Mouse (Mus musculus): ENCODE data around the gene Rxfp2. TPM values are rescaled to one million over a fixed set of nuclear protein-coding genes. Genes with fewer than 3 reads are reported as not detected.

The Rxfp2 gene
- polyA plus RNA-seq (2016; fragmentation: Nextera tagmentation; extraction: Ambion mirVana): 0.68 and 1.5 TPM in 2 replicates

DNA sequence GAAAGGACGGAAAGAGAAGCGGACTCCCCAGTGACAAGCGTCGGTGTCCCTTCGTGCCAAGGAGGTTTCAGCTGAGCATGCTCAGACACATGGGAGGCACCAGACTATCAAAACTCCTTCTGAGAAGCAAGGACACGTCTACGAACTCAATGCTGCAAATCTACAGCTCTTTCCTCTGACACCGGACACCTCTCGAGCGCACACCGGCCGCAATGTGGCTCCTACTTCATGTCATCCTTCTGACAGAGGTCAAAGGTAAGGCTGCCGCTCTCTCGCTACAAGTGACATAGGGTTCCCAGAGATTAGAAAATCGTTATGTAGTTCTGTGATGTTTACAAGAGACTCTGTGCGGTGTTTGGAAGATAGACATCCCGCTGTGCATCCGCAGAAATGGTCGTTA lies at the start of gene Rxfp2:
Rxfp2 (plus strand) TSS at position 20 of the 400 bp plus-strand sequence.
- Histone ChIP-seq H3K9ac (no peak within 1 kb of the TSS), H3K4me2 (replicated peaks) (no peak within 1 kb of the TSS), H3K27ac (no peak within 1 kb of the TSS), H3K27me3 (replicated peaks) (no peaks in the 10 kb centered on the region), H3K4me1 (peaks cover 9% of the 10 kb centered on the region; the same call in 1 of the 2 replicates), H3K9me3 (0 out of 2 replicates have a peak, but pooled peaks cover 4% of the 10 kb centered on the region), H3K36me3 (no peaks in the 10 kb centered on the region), H3K4me3 (no peak within 1 kb of the TSS)
- no peak for ATAC-seq (ENCODE audit: low FRiP score, low read depth)
- WGBS: 63% methylated on average over 19 of the region's 19 CpGs

DNA sequence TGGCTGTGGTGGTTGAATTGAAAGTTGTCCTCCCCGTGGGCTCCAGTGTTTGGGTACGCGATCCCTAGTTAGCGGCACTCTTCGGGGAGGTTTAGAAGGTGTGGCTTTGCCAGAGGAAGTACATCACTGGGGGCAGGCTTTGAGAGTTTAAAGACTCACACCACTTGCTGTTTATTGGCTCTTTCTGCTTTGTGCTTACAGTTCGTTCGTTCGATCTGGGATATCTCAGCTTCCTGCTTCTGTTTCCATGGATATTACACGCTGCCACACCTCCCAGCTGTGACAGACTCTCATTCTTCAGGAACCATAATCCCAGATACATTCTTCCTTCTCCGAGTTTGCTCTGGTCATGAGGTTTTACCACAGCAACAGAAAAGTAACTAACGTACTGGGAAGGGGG lies 48.2 kb upstream of the Rxfp2 start:
- Histone ChIP-seq H3K36me3 (no peaks in the 10 kb centered on the region), H3K9me3 (no peaks in the 10 kb centered on the region), H3K27me3 (replicated peaks) (no peaks in the 10 kb centered on the region), H3K4me2 (replicated peaks) (no peak overlapping the region), H3K9ac (no peak overlapping the region), H3K4me3 (no peak overlapping the region), H3K4me1 (no peaks in the 10 kb centered on the region), H3K27ac (no peak overlapping the region)
- 91% methylated on average over 11 of the region's 11 CpGs for WGBS
- no peak for ATAC-seq (ENCODE audit: low FRiP score, low read depth)

GRCm38 (mm10) chr5:149977027-149977426 lies 41.4 kb upstream of the Rxfp2 start:
- Histone ChIP-seq H3K4me3 (no peak overlapping the region), H3K4me2 (replicated peaks) (no peak overlapping the region), H3K9me3 (no peaks in the 10 kb centered on the region), H3K4me1 (no peaks in the 10 kb centered on the region), H3K36me3 (no peaks in the 10 kb centered on the region), H3K27me3 (replicated peaks) (no peaks in the 10 kb centered on the region), H3K9ac (no peak overlapping the region), H3K27ac (no peak overlapping the region)
- 88% methylated on average over 2 of the region's 2 CpGs for WGBS
- ATAC-seq (ENCODE audit: low FRiP score, low read depth): no peak

DNA sequence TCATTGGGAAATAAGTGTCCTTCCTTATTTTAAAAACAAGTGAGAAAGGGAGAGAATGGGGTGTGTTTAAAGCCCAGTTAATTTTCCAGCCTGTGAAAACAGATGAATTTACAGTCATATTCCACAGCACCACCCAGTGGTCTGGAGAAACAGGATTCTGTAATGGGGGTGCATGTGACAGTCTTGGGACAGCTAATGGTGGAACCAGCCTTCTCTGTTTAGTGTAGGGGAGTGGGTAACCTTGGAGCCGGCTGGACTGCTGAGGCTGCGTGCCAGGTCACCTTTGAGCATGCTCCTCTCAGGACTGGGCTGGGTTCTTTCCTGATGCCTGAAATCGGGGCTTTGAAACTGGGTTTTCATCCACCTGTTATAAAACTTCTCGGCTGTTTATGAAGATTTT lies 34.9 kb upstream of the Rxfp2 start:
- Histone ChIP-seq H3K4me2 (replicated peaks) (no peak overlapping the region), H3K27ac (no peak overlapping the region), H3K36me3 (no peaks in the 10 kb centered on the region), H3K4me1 (no peaks in the 10 kb centered on the region), H3K9me3 (no peaks in the 10 kb centered on the region), H3K4me3 (no peak overlapping the region), H3K27me3 (replicated peaks) (no peaks in the 10 kb centered on the region), H3K9ac (no peak overlapping the region)
- 87% methylated on average over 4 of the region's 4 CpGs for WGBS
- ATAC-seq (ENCODE audit: low FRiP score, low read depth): no peak

DNA sequence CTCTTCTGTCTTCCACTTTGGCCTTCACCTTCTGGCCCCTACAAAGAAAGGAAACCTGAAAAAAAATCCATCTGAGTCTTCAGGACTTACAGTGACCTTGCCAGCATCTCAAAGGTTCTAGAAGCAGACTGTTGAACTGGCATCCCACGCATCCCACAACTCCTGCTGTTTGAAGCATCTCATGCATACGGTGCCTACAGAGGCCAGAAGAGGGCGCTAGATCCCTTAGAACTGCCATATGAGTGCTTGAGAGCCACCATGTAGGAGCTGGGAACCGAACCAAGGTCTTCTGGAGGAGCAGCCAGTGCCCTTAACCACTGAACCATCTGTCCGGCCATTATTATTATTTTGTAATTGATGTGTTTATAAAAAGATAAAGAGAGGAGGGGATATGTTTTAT lies 23.9 kb upstream of the Rxfp2 start:
- Histone ChIP-seq H3K27me3 (replicated peaks) (no peaks in the 10 kb centered on the region), H3K27ac (no peak overlapping the region)
- WGBS: 77% methylated on average over 5 of the region's 5 CpGs

GRCm38 (mm10) chr5:149996614-149997013 lies 21.9 kb upstream of the Rxfp2 start:
- H3K9ac ChIP-seq: no peak overlapping the region
- no peaks in the 10 kb centered on the region for H3K36me3 ChIP-seq
- ATAC-seq (ENCODE audit: low FRiP score, low read depth): no peak
- no peak overlapping the region for H3K27ac ChIP-seq
- H3K9me3 ChIP-seq: no peaks in the 10 kb centered on the region
- H3K4me2 ChIP-seq (replicated peaks): no peak overlapping the region
- WGBS: 93% methylated on average over 4 of the region's 4 CpGs
- H3K4me3 ChIP-seq: no peak overlapping the region
- no peaks in the 10 kb centered on the region for H3K4me1 ChIP-seq
- no peaks in the 10 kb centered on the region for H3K27me3 ChIP-seq (replicated peaks)

More for the DNA sequence above, 23.9 kb upstream of the Rxfp2 start:
- Histone ChIP-seq H3K9me3 (no peaks in the 10 kb centered on the region), H3K9ac (no peak overlapping the region), H3K4me1 (no peaks in the 10 kb centered on the region), H3K4me2 (replicated peaks) (no peak overlapping the region), H3K4me3 (no peak overlapping the region), H3K36me3 (no peaks in the 10 kb centered on the region)
- no peak for ATAC-seq (ENCODE audit: low FRiP score, low read depth)

GRCm38 (mm10) chr5:149997321-149998034 lies 21.0 kb upstream of the Rxfp2 start:
- Histone ChIP-seq H3K36me3 (no peaks in the 10 kb centered on the region), H3K27me3 (replicated peaks) (no peaks in the 10 kb centered on the region), H3K9me3 (no peaks in the 10 kb centered on the region), H3K4me1 (no peaks in the 10 kb centered on the region), H3K4me2 (replicated peaks) (no peak overlapping the region), H3K27ac (no peak overlapping the region), H3K9ac (no peak overlapping the region), H3K4me3 (no peak overlapping the region)
- 88% methylated on average over 22 of the region's 22 CpGs for WGBS
- no peak for ATAC-seq (ENCODE audit: low FRiP score, low read depth)

GRCm38 (mm10) chr5:149998311-149998710 lies 20.2 kb upstream of the Rxfp2 start:
- H3K36me3 ChIP-seq: no peaks in the 10 kb centered on the region
- no peaks in the 10 kb centered on the region for H3K9me3 ChIP-seq
- H3K27me3 ChIP-seq (replicated peaks): no peaks in the 10 kb centered on the region
- 68% methylated on average over 7 of the region's 7 CpGs for WGBS
- no peak overlapping the region for H3K9ac ChIP-seq
- no peak for ATAC-seq (ENCODE audit: low FRiP score, low read depth)
- H3K27ac ChIP-seq: no peak overlapping the region
- no peak overlapping the region for H3K4me2 ChIP-seq (replicated peaks)
- H3K4me1 ChIP-seq: no peaks in the 10 kb centered on the region
- H3K4me3 ChIP-seq: no peak overlapping the region

GRCm38 (mm10) chr5:150005355-150005754 lies 13.1 kb upstream of the Rxfp2 start:
- WGBS: 58% methylated on average over 6 of the region's 6 CpGs
- H3K4me2 ChIP-seq (replicated peaks): no peak overlapping the region
- ATAC-seq (ENCODE audit: low FRiP score, low read depth): no peak
- no peak overlapping the region for H3K27ac ChIP-seq
- H3K4me3 ChIP-seq: no peak overlapping the region
- no peaks in the 10 kb centered on the region for H3K9me3 ChIP-seq
- no peaks in the 10 kb centered on the region for H3K4me1 ChIP-seq
- H3K27me3 ChIP-seq (replicated peaks): no peaks in the 10 kb centered on the region
- H3K36me3 ChIP-seq: no peaks in the 10 kb centered on the region
- H3K9ac ChIP-seq: no peak overlapping the region

DNA sequence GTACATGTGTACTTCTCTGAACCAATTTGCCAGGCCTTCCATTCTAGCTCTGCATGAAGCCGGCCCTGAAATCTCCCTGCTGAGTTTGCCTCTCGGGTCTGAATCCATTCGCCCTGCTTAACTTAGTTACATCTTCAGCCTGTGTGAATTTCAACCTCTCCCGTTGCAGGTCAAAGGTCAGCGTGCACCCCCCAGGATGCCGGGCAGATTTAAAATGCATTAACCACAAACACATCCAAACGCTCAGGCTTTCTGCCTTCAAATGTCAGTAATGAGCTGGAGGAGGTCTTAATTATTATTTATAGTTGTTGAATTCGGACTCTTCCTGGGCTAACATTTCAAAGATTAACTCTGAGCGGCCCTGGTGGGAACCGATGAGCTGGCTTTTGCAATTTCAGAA lies 1.6 kb upstream of the Rxfp2 start:
- Histone ChIP-seq H3K27ac (no peak overlapping the region), H3K27me3 (replicated peaks) (no peaks in the 10 kb centered on the region), H3K9me3 (no peaks in the 10 kb centered on the region), H3K4me3 (no peak overlapping the region), H3K9ac (no peak overlapping the region), H3K36me3 (no peaks in the 10 kb centered on the region), H3K4me1 (peaks cover 9% of the 10 kb centered on the region; the same call in 1 of the 2 replicates), H3K4me2 (replicated peaks) (no peak overlapping the region)
- WGBS: 26% methylated on average over 10 of the region's 10 CpGs
- no peak for ATAC-seq (ENCODE audit: low FRiP score, low read depth)

DNA sequence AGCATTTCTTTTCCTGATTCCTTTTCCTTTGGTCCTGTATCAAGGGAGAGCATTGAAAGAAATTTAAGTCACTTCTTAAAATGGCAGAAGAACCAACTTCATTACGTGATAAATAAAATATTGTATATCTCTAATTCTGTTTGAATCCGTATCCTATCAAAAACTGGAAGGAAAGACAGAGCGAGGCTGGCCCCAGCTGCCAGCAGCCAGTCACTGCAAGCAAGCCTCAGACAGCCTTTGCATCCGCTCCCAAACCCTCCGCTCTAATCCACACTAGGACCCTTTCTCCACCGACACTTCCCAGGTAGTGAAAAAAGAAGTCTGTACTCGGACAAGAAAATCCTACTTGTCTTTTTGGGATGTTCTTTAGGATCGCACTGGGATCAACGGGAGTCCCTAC lies 803 bp upstream of the Rxfp2 start:
- H3K36me3 ChIP-seq: no peaks in the 10 kb centered on the region
- H3K27me3 ChIP-seq (replicated peaks): no peaks in the 10 kb centered on the region
- H3K9me3 ChIP-seq: no peaks in the 10 kb centered on the region
- no peak overlapping the region for H3K27ac ChIP-seq
- H3K4me1 ChIP-seq: peaks cover 9% of the 10 kb centered on the region; the same call in 1 of the 2 replicates
- no peak overlapping the region for H3K4me3 ChIP-seq
- H3K4me2 ChIP-seq (replicated peaks): no peak overlapping the region
- 68% methylated on average over 9 of the region's 9 CpGs for WGBS
- no peak overlapping the region for H3K9ac ChIP-seq
- no peak for ATAC-seq (ENCODE audit: low FRiP score, low read depth)

GRCm38 (mm10) chr5:150020851-150021250 lies 2.4 kb downstream of the Rxfp2 start:
- Histone ChIP-seq H3K9ac (no peak overlapping the region), H3K4me1 (peaks cover 7% of the 10 kb centered on the region; the same call in 1 of the 2 replicates), H3K27me3 (replicated peaks) (no peaks in the 10 kb centered on the region), H3K4me2 (replicated peaks) (no peak overlapping the region), H3K9me3 (0 out of 2 replicates have a peak, but pooled peaks cover 4% of the 10 kb centered on the region), H3K36me3 (no peaks in the 10 kb centered on the region), H3K27ac (no peak overlapping the region), H3K4me3 (no peak overlapping the region)
- 7% methylated on average over 6 of the region's 6 CpGs for WGBS
- 0 out of 2 replicates have a peak, but pooled peaks have one; percentile 50 for ATAC-seq (ENCODE audit: low FRiP score, low read depth)

- Histone ChIP-seq H3K4me1 (peaks cover 2% of the 10 kb centered on the region; the same call in 1 of the 2 replicates), H3K4me3 (no peak overlapping the region), H3K36me3 (no peaks in the 10 kb centered on the region), H3K9me3 (0 out of 2 replicates have a peak, but pooled peaks cover 4% of the 10 kb centered on the region), H3K9ac (no peak overlapping the region), H3K27ac (no peak overlapping the region), H3K4me2 (replicated peaks) (no peak overlapping the region), H3K27me3 (replicated peaks) (no peaks in the 10 kb centered on the region)
- no peak for ATAC-seq (ENCODE audit: low FRiP score, low read depth)
- 60% methylated on average over 4 of the region's 4 CpGs for WGBS
These were observed 3.3 kb downstream of the Rxfp2 start for GRCm38 (mm10) chr5:150021805-150022204.

All from neural tube, embryonic 12.5 days (tissue).